Mouse (Mus musculus) lung, adult 18-20 months (tissue): ENCODE data around the gene Man1c1.

Source experiments
- DNase-seq, 2 experiments: peaks; one replicate each; pipeline ENCODE4 v3.0.0; 2022; ENCODE audit warnings: mixed read lengths in 2 of 2

The Man1c1 gene

GRCm38 (mm10) chr4:134636406-134636805, 67.7 kb downstream of the Man1c1 start:
- DNase-seq = peak in 1 of 2 experiments; percentile 40

GRCm38 (mm10) chr4:134634001-134634400, 70.1 kb downstream of the Man1c1 start:
- DNase-seq = no peak

- DNase-seq = peak; percentile 81 to 85
Observed at GRCm38 (mm10) chr4:134632131-134632711, 71.9 kb downstream of the Man1c1 start.

GRCm38 (mm10) chr4:134631471-134632130, 72.5 kb downstream of the Man1c1 start:
- no peak for DNase-seq

DNA sequence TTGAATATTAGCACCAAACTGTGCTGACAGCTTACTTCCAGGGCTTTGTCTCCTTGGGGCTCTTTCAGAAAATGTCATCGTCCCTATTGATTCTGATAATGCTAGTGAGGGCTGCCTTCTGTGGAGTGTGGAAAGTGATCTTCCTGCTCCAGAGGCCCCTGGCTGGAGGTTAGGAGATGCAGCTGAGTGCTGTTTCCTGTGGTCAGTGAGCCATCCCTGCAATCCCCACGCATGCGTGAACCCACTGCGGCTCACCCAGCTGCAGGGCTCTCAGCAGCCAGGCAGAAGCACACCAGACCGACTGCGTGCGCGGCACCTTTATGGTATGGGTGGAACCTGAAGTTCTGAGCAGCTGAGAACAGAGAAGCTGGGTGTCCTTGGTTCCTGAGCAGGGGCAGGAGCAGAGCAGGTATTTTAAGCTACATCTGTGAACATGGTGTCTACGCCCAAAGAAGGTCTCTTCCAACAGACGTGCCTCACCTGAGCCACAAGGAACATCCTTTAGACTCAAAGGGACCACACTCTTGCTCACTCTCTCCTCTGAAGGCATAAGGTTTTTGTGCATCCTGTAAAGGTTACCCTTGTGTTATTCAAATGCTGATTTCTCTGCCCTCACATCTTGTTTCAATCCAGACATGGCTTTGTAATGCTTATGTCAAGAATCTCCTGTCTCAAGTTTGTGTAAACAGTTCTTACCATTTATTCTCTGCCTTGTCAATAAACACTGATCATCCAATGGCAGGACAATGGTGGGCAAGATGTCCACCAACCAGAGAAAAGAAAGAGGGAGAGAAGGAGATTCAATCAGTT, 75.3 kb downstream of the Man1c1 start:
- DNase-seq = no peak

DNA sequence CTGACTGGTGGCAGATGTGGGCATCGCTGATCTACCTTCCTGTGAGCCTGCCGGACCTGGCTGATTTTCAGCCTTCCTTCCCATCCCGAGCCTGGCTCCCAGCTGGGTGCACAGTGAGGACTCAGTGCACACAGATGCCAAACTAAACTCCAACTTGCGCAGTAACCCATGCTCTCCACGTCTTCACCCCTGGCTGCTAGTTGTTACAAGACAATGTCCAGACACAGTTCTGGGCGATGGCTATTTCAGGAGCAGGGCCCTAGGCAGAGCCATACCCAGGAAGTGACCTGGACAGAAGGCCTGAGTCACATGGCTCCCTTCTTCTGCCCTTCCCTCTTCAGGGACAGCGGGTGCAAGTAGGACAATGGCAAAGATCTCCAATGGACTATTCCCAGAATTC, 76.0 kb downstream of the Man1c1 start:
- no peak for DNase-seq

DNA sequence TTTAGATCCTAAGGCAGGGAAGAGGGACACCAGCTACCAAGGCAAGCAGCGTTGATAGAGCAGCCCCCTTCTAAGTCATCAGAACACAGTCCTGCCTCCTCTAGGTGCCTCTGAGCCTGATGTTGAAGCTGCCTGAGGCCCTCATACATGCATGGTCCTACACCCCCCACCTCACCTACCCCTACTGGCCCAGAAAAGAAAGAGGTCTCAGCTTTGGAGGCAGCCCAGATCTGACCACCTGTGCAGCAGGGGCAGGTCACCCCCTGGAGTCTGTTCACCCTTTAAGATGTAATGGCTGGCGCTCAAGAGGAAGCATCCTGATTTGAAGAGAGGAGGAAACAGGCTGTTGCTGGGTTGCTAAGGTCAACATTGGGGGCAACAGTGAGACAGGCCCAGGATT, 77.2 kb downstream of the Man1c1 start:
- DNase-seq = no peak

GRCm38 (mm10) chr4:134626350-134626749, 77.7 kb downstream of the Man1c1 start:
- no peak for DNase-seq

GRCm38 (mm10) chr4:134624109-134624862, 79.8 kb downstream of the Man1c1 start:
- peak; percentile 63 to 65 for DNase-seq

GRCm38 (mm10) chr4:134621695-134622094, 82.4 kb downstream of the Man1c1 start:
- no peak for DNase-seq

DNA sequence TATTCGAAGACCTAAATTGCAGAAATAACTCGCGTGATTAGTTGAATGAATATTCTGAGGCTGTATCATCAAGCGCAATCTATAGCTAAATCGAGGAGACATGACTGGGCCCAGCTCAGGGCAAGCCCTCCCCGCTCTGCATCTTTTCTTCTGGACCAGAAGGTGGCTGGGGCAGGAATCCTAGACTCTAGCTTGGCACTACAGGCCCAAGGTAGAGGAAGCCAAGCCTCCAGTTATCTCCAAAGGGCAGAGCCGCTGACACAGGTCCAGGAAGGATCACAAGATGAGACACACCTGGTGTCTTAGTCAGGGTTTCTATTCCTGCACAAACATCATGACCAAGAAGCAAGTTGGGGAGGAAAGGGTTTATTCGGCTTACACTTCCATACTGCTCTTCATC, 83.8 kb downstream of the Man1c1 start:
- no peak for DNase-seq

- no peak for DNase-seq
Observed at GRCm38 (mm10) chr4:134619489-134619870, 84.6 kb downstream of the Man1c1 start.

GRCm38 (mm10) chr4:134618810-134619488, 85.1 kb downstream of the Man1c1 start:
- DNase-seq = no peak

- DNase-seq = no peak
Observed at GRCm38 (mm10) chr4:134617779-134618178, 86.3 kb downstream of the Man1c1 start.

- no peak for DNase-seq
Observed at GRCm38 (mm10) chr4:134615929-134616625, 88.0 kb downstream of the Man1c1 start.

- no peak for DNase-seq
Observed at GRCm38 (mm10) chr4:134612070-134612667, 91.9 kb downstream of the Man1c1 start.

GRCm38 (mm10) chr4:134610616-134611015, 93.5 kb downstream of the Man1c1 start:
- DNase-seq = no peak

GRCm38 (mm10) chr4:134607679-134608078, 96.4 kb downstream of the Man1c1 start:
- DNase-seq = no peak

GRCm38 (mm10) chr4:134606054-134606453, 98.0 kb downstream of the Man1c1 start:
- DNase-seq = no peak

GRCm38 (mm10) chr4:134604472-134604871, 99.6 kb downstream of the Man1c1 start:
- DNase-seq = no peak

DNA sequence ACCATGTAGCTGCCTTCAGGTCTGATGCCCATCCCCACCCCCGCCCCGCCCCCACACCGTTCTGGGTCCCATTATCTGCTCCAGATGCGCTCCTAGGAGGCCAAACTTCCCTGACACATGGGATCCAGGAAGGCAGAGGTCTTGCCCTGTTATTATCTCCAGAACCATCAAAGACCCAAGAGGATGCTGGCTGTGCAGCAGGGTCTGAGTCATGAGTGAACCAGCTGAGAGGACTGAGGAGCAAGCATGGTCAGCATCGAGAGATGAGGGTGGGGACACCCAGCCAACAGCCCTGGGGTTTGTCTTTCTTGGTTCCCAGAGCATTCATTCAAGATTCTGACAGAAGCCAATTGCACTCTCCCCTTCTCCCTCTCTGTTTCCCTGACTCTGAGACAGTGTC, 100.5 kb downstream of the Man1c1 start:
- no peak for DNase-seq

GRCm38 (mm10) chr4:134602610-134603009, 101.5 kb downstream of the Man1c1 start:
- no peak for DNase-seq
